Mouse (Mus musculus): ENCODE results near the gene Eif4a2. TPM values are rescaled to one million over a fixed set of nuclear protein-coding genes. Genes with fewer than 3 reads are reported as not detected.

The Eif4a2 gene
- total RNA-seq, 1 experiment = 983 TPM

DNA sequence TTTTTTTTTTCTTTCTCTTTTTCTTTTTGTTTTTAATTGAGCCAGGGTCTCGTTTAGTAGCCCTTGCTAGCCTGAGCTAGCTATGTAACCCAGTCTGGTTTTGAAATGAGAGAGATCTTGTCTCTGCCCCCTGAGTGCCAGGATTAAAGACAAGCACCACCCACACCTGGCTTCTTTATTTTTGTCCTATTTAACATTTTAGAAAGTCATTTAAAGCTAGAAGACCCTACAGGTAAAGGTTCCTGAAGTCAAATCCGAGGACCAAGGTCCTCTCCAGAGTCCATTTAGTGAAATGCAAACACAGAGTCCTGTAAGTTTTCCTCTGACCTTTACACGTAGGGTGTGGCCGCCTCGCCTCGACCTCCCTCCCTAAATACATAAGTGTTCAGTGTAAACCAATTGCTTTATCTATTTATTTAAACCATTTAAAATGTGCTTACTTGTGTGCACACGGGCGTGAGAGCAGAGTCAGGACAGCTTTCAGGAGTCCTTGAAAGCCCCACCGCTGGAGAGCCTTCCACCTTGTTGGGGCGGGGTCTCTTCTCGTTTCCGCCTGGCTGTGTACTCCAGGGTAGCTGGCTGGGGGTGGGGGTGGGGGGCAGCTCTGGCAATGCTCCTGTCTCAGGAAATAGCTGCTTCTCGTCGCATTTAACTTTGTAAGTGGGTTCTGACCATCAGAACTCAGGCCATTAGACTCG lies 4.8 kb upstream of the Eif4a2 start:
- H3K27ac ChIP-seq (ENCODE audit: insufficient read depth, low read depth, low read length, poor library complexity, severe bottlenecking) = peak overlapping the region; percentile 70
- peak overlapping the region; percentile 62 to 66 for H3K4me3 ChIP-seq (ENCODE audit: insufficient read depth in 1 of 2, low read depth in 1 of 2, low read length in 2 of 2, poor library complexity in 1 of 2, severe bottlenecking in 1 of 2)
- in situ Hi-C loops (cut with MboI; ENCODE audit: low sequenced_read_pairs in 2 of 2, unreplicated experiment in 2 of 2) = loop anchor here in 1 of 2 experiments (25.0 kb wide), 1 partner anchor 690 kb away; no protein-coding TSS in a partner anchor
- H3K4me1 ChIP-seq (ENCODE audit: control insufficient read depth in 2 of 2, insufficient read depth in 2 of 2, low read length in 2 of 2, poor library complexity in 1 of 2) = peaks cover 3 to 5% of the 10 kb centered on the region in 2 experiments; a peak in 3 of 4 replicates
- TF ChIP-seq MAFK (IDR thresholded peaks at IDR 0.05; ENCODE audit: insufficient read depth, low read depth, low read length) (no peak), CHD2 (IDR thresholded peaks at IDR 0.05; ENCODE audit: low read depth, low read length) (no peak), ZC3H11A (IDR thresholded peaks at IDR 0.05; ENCODE audit: borderline replicate concordance, low read depth, low read length) (no peak), ZNF384 (IDR thresholded peaks at IDR 0.05; ENCODE audit: low read depth, low read length) (no peak), HCFC1 (IDR thresholded peaks at IDR 0.05; ENCODE audit: borderline replicate concordance, insufficient read depth, low read length) (no peak)
- DNase-seq (ENCODE audit: low read depth, low spot score) = peak; percentile 80
- H3K9me3 ChIP-seq (ENCODE audit: control insufficient read depth, insufficient read depth, low read depth, low read length) = no peaks in the 10 kb centered on the region
- H3K9ac ChIP-seq (ENCODE audit: insufficient read depth, low read depth, low read length, poor library complexity, severe bottlenecking) = peak overlapping the region; percentile 49; the same call in 1 of the 2 replicates
- H3K36me3 ChIP-seq (ENCODE audit: control insufficient read depth, insufficient read depth, low read length, poor library complexity, severe bottlenecking) = no peaks in the 10 kb centered on the region

GRCm38 (mm10) chr16:23103038-23103745 lies 4.1 kb upstream of the Eif4a2 start:
- H3K9me3 ChIP-seq (ENCODE audit: control insufficient read depth, insufficient read depth, low read depth, low read length) = no peaks in the 10 kb centered on the region
- DNase-seq (ENCODE audit: low read depth, low spot score) = no peak
- peak overlapping the region; percentile 70 for H3K27ac ChIP-seq (ENCODE audit: insufficient read depth, low read depth, low read length, poor library complexity, severe bottlenecking)

DNA sequence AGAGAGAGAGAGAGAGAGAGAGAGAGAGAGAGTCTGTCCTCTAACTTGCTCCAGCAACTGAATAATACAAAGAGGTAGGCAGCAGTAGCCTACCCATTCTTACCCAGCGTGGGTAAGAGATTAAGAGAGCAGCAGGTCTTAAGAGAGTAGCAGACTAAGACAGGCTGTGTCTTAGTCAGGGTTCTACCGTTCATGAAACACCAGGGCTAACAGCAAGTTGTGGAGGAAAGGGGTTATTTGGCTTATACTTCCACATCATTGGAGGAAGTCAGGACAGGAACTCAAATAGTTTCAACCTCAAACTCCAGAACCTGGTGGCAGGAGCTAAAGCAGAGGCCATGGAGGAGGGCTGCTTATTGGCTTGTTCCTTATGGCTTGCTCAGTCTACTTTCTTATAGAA lies 3.4 kb upstream of the Eif4a2 start:
- H3K9me3 ChIP-seq (ENCODE audit: control insufficient read depth, insufficient read depth, low read depth, low read length) = no peaks in the 10 kb centered on the region
- no peak for DNase-seq (ENCODE audit: low read depth, low spot score)
- no peak for TF ChIP-seq ZNF384 (IDR thresholded peaks at IDR 0.05; ENCODE audit: low read depth, low read length)
- TF ChIP-seq MAFK (IDR thresholded peaks at IDR 0.05; ENCODE audit: insufficient read depth, low read depth, low read length) = no peak
- no peak for TF ChIP-seq CHD2 (IDR thresholded peaks at IDR 0.05; ENCODE audit: low read depth, low read length)
- no peak for TF ChIP-seq ZC3H11A (IDR thresholded peaks at IDR 0.05; ENCODE audit: borderline replicate concordance, low read depth, low read length)
- TF ChIP-seq HCFC1 (IDR thresholded peaks at IDR 0.05; ENCODE audit: borderline replicate concordance, insufficient read depth, low read length) = no peak
- H3K4me3 ChIP-seq (ENCODE audit: insufficient read depth in 1 of 2, low read depth in 1 of 2, low read length in 2 of 2, poor library complexity in 1 of 2, severe bottlenecking in 1 of 2) = no peak overlapping the region
- H3K27ac ChIP-seq (ENCODE audit: insufficient read depth, low read depth, low read length, poor library complexity, severe bottlenecking) = peak overlapping the region; percentile 70; the same call in 1 of the 2 replicates
- H3K9ac ChIP-seq (ENCODE audit: insufficient read depth, low read depth, low read length, poor library complexity, severe bottlenecking) = peak overlapping the region; percentile 60; the same call in 1 of the 2 replicates
- H3K36me3 ChIP-seq (ENCODE audit: control insufficient read depth, insufficient read depth, low read length, poor library complexity, severe bottlenecking) = peaks cover 12% of the 10 kb centered on the region
- in situ Hi-C loops (cut with MboI; ENCODE audit: low sequenced_read_pairs in 2 of 2, unreplicated experiment in 2 of 2) = loop anchor here in 1 of 2 experiments (25.0 kb wide), 1 partner anchor 692 kb away; no protein-coding TSS in a partner anchor
- H3K4me1 ChIP-seq (ENCODE audit: control insufficient read depth in 2 of 2, insufficient read depth in 2 of 2, low read length in 2 of 2, poor library complexity in 1 of 2) = peaks cover 2 to 4% of the 10 kb centered on the region in 2 experiments; a peak in 3 of 4 replicates

More at GRCm38 (mm10) chr16:23103038-23103745, 4.1 kb upstream of the Eif4a2 start:
- H3K9ac ChIP-seq (ENCODE audit: insufficient read depth, low read depth, low read length, poor library complexity, severe bottlenecking) = peak overlapping the region; percentile 60; the same call in 1 of the 2 replicates
- peaks cover 2 to 4% of the 10 kb centered on the region in 2 experiments; a peak in 3 of 4 replicates for H3K4me1 ChIP-seq (ENCODE audit: control insufficient read depth in 2 of 2, insufficient read depth in 2 of 2, low read length in 2 of 2, poor library complexity in 1 of 2)
- peak overlapping the region; percentile 62 to 66 for H3K4me3 ChIP-seq (ENCODE audit: insufficient read depth in 1 of 2, low read depth in 1 of 2, low read length in 2 of 2, poor library complexity in 1 of 2, severe bottlenecking in 1 of 2)
- TF ChIP-seq ZNF384 (IDR thresholded peaks at IDR 0.05; ENCODE audit: low read depth, low read length) (no peak), HCFC1 (IDR thresholded peaks at IDR 0.05; ENCODE audit: borderline replicate concordance, insufficient read depth, low read length) (no peak), CHD2 (IDR thresholded peaks at IDR 0.05; ENCODE audit: low read depth, low read length) (no peak), ZC3H11A (IDR thresholded peaks at IDR 0.05; ENCODE audit: borderline replicate concordance, low read depth, low read length) (no peak), MAFK (IDR thresholded peaks at IDR 0.05; ENCODE audit: insufficient read depth, low read depth, low read length) (no peak)
- peaks cover 6% of the 10 kb centered on the region for H3K36me3 ChIP-seq (ENCODE audit: control insufficient read depth, insufficient read depth, low read length, poor library complexity, severe bottlenecking)
- in situ Hi-C loops (cut with MboI; ENCODE audit: low sequenced_read_pairs in 2 of 2, unreplicated experiment in 2 of 2) = loop anchor here in 1 of 2 experiments (25.0 kb wide), 1 partner anchor 691 kb away; no protein-coding TSS in a partner anchor

GRCm38 (mm10) chr16:23106121-23106520 lies 1.1 kb upstream of the Eif4a2 start:
- Histone ChIP-seq H3K4me3 (ENCODE audit: insufficient read depth in 1 of 2, low read depth in 1 of 2, low read length in 2 of 2, poor library complexity in 1 of 2, severe bottlenecking in 1 of 2) (no peak overlapping the region), H3K36me3 (ENCODE audit: control insufficient read depth, insufficient read depth, low read length, poor library complexity, severe bottlenecking) (peaks cover 33% of the 10 kb centered on the region), H3K9ac (ENCODE audit: insufficient read depth, low read depth, low read length, poor library complexity, severe bottlenecking) (peak overlapping the region; percentile 49; the same call in 1 of the 2 replicates), H3K9me3 (ENCODE audit: control insufficient read depth, insufficient read depth, low read depth, low read length) (no peaks in the 10 kb centered on the region), H3K27ac (ENCODE audit: insufficient read depth, low read depth, low read length, poor library complexity, severe bottlenecking) (peak overlapping the region; percentile 29; the same call in 1 of the 2 replicates), H3K4me1 (ENCODE audit: control insufficient read depth in 2 of 2, insufficient read depth in 2 of 2, low read length in 2 of 2, poor library complexity in 1 of 2) (peaks cover 2 to 4% of the 10 kb centered on the region in 2 experiments; a peak in 3 of 4 replicates)
- no peak for DNase-seq (ENCODE audit: low read depth, low spot score)
- in situ Hi-C loops (cut with MboI; ENCODE audit: low sequenced_read_pairs in 2 of 2, unreplicated experiment in 2 of 2) = loop anchor here in 1 of 2 experiments (25.0 kb wide), 1 partner anchor 694 kb away; no protein-coding TSS in a partner anchor
- TF ChIP-seq CHD2 (IDR thresholded peaks at IDR 0.05; ENCODE audit: low read depth, low read length) = no peak
- no peak for TF ChIP-seq HCFC1 (IDR thresholded peaks at IDR 0.05; ENCODE audit: borderline replicate concordance, insufficient read depth, low read length)
- TF ChIP-seq ZC3H11A (IDR thresholded peaks at IDR 0.05; ENCODE audit: borderline replicate concordance, low read depth, low read length) = no peak
- TF ChIP-seq MAFK (IDR thresholded peaks at IDR 0.05; ENCODE audit: insufficient read depth, low read depth, low read length) = no peak
- TF ChIP-seq ZNF384 (IDR thresholded peaks at IDR 0.05; ENCODE audit: low read depth, low read length) = no peak
